Mouse (Mus musculus) E14TG2a.4 (cell line): ENCODE results near the gene Trp53bp2.

Experiments
- H3K27me3 ChIP-seq: 2 replicates; pipeline ENCODE4 v1.6.1; 2014; ENCODE audit warnings: low read length, control low read depth; ENCODE audit not compliant: insufficient read depth
- H3K36me3 ChIP-seq: 2 replicates; pipeline ENCODE4 v1.6.1; 2014; ENCODE audit warnings: low read length, control low read depth; ENCODE audit not compliant: insufficient read depth
- H3K4me1 ChIP-seq: replicated peaks from 2 replicates; pipeline ENCODE4 v1.6.1; 2014; ENCODE audit warnings: low read depth, low read length, control low read depth
- H3K4me3 ChIP-seq: replicated peaks from 2 replicates; pipeline ENCODE4 v1.5.1; 2014; ENCODE audit warnings: mild to moderate bottlenecking, low read length
- H3K9me3 ChIP-seq: 2 replicates; pipeline ENCODE4 v1.6.1; 2014; ENCODE audit warnings: low read length, control low read depth
- CTCF ChIP-seq: conservative IDR thresholded peaks from 2 replicates; pipeline ENCODE4 v1.5.1; 2014; ENCODE audit warnings: low read length
- NANOG ChIP-seq: IDR thresholded peaks from 2 replicates; pipeline ENCODE4 v1.6.1; 2014; ENCODE audit warnings: borderline replicate concordance, low read length, mixed read lengths
- POU5F1 ChIP-seq: IDR thresholded peaks from 2 replicates; pipeline ENCODE4 v1.6.1; 2014; ENCODE audit warnings: low read length, borderline replicate concordance

Gene Trp53bp2

GRCm38 (mm10) chr1:182377519-182377918 lies 31.5 kb upstream of the Trp53bp2 start:
- Histone ChIP-seq H3K4me1 (no peaks in the 10 kb centered on the region), H3K9me3 (no peaks in the 10 kb centered on the region), H3K4me3 (no peak overlapping the region), H3K27me3 (peaks cover 11% of the 10 kb centered on the region; the same call in 1 of the 2 replicates), H3K36me3 (no peaks in the 10 kb centered on the region)
- TF ChIP-seq CTCF (no peak), NANOG (no peak), POU5F1 (no peak)

- TF ChIP-seq CTCF, result no peak
- no peak for TF ChIP-seq POU5F1
- no peak for TF ChIP-seq NANOG
- Histone ChIP-seq H3K4me1 (no peaks in the 10 kb centered on the region), H3K36me3 (no peaks in the 10 kb centered on the region), H3K4me3 (no peak overlapping the region), H3K9me3 (no peaks in the 10 kb centered on the region), H3K27me3 (peaks cover 14% of the 10 kb centered on the region; the same call in 1 of the 2 replicates)
Observed at GRCm38 (mm10) chr1:182378205-182378835, 30.7 kb upstream of the Trp53bp2 start.

GRCm38 (mm10) chr1:182378876-182379275 lies 30.1 kb upstream of the Trp53bp2 start:
- Histone ChIP-seq H3K4me3 (no peak overlapping the region), H3K27me3 (peaks cover 10% of the 10 kb centered on the region; the same call in 1 of the 2 replicates)
- TF ChIP-seq NANOG (no peak), POU5F1 (no peak), CTCF (no peak)

GRCm38 (mm10) chr1:182380683-182381082 lies 28.3 kb upstream of the Trp53bp2 start:
- no peaks in the 10 kb centered on the region for H3K4me1 ChIP-seq
- H3K36me3 ChIP-seq, result no peaks in the 10 kb centered on the region
- TF ChIP-seq POU5F1 (no peak), CTCF (no peak), NANOG (no peak)
- peaks cover 6% of the 10 kb centered on the region for H3K27me3 ChIP-seq
- no peak overlapping the region for H3K4me3 ChIP-seq
- H3K9me3 ChIP-seq, result no peaks in the 10 kb centered on the region

More at GRCm38 (mm10) chr1:182378876-182379275, 30.1 kb upstream of the Trp53bp2 start:
- Histone ChIP-seq H3K9me3 (no peaks in the 10 kb centered on the region), H3K4me1 (no peaks in the 10 kb centered on the region), H3K36me3 (no peaks in the 10 kb centered on the region)

- H3K9me3 ChIP-seq, result no peaks in the 10 kb centered on the region
- H3K4me3 ChIP-seq, result no peak overlapping the region
- no peaks in the 10 kb centered on the region for H3K4me1 ChIP-seq
- peaks cover 6% of the 10 kb centered on the region for H3K27me3 ChIP-seq
- no peaks in the 10 kb centered on the region for H3K36me3 ChIP-seq
- TF ChIP-seq NANOG, result no peak
- TF ChIP-seq CTCF, result peak; percentile 58
- no peak for TF ChIP-seq POU5F1
Observed at GRCm38 (mm10) chr1:182381327-182381726, 27.6 kb upstream of the Trp53bp2 start.

- Histone ChIP-seq H3K27me3 (peaks cover 3% of the 10 kb centered on the region), H3K4me1 (no peaks in the 10 kb centered on the region), H3K9me3 (no peaks in the 10 kb centered on the region), H3K4me3 (no peak overlapping the region), H3K36me3 (no peaks in the 10 kb centered on the region)
- TF ChIP-seq CTCF (no peak), POU5F1 (no peak), NANOG (no peak)
Observed at GRCm38 (mm10) chr1:182383096-182383495, 25.9 kb upstream of the Trp53bp2 start.

GRCm38 (mm10) chr1:182386449-182386848 lies 22.5 kb upstream of the Trp53bp2 start:
- H3K4me3 ChIP-seq, result no peak overlapping the region
- peaks cover 3% of the 10 kb centered on the region for H3K27me3 ChIP-seq
- no peaks in the 10 kb centered on the region for H3K36me3 ChIP-seq
- H3K4me1 ChIP-seq, result no peaks in the 10 kb centered on the region
- TF ChIP-seq POU5F1 (no peak), CTCF (no peak)
- H3K9me3 ChIP-seq, result no peaks in the 10 kb centered on the region

GRCm38 (mm10) chr1:182388729-182389128 lies 20.2 kb upstream of the Trp53bp2 start:
- no peak overlapping the region for H3K4me3 ChIP-seq
- TF ChIP-seq CTCF (no peak), NANOG (no peak), POU5F1 (no peak)

GRCm38 (mm10) chr1:182398171-182398570 lies 10.8 kb upstream of the Trp53bp2 start:
- Histone ChIP-seq H3K9me3 (no peaks in the 10 kb centered on the region), H3K4me3 (no peak overlapping the region), H3K27me3 (0 out of 2 replicates have a peak, but pooled peaks cover 6% of the 10 kb centered on the region), H3K4me1 (0 out of 2 replicates have a peak, but pooled peaks cover 3% of the 10 kb centered on the region), H3K36me3 (no peaks in the 10 kb centered on the region)
- TF ChIP-seq CTCF (no peak), NANOG (no peak), POU5F1 (no peak)

More at GRCm38 (mm10) chr1:182388729-182389128, 20.2 kb upstream of the Trp53bp2 start:
- no peaks in the 10 kb centered on the region for H3K36me3 ChIP-seq
- no peaks in the 10 kb centered on the region for H3K9me3 ChIP-seq
- no peaks in the 10 kb centered on the region for H3K4me1 ChIP-seq
- H3K27me3 ChIP-seq, result no peaks in the 10 kb centered on the region; the same call in 1 of the 2 replicates
